Mouse (Mus musculus) c-Kit-negative CD71-positive TER-119-positive erythroid progenitor cells, embryonic 14.5 days (primary cell): ENCODE data around the gene Pdia3.
"Not testable (repeated sequence)": the region's sequence is repeated elsewhere in the genome, so short reads cannot be mapped to it uniquely, and the experiment has no call there.

ENCODE experiments used
- DNase-seq: peaks from one replicate; pipeline ENCODE4 v3.0.0-alpha.2; 2013; ENCODE audit warnings: low read depth, low spot score

Pdia3 gene

GRCm38 (mm10) chr2:121475306-121475705, 61.7 kb downstream of the Pdia3 start:
- DNase-seq: not testable (repeated sequence)

- no peak for DNase-seq
Measured at GRCm38 (mm10) chr2:121477491-121478266, 64.1 kb downstream of the Pdia3 start.

GRCm38 (mm10) chr2:121480498-121480897, 66.9 kb downstream of the Pdia3 start:
- DNase-seq: no peak

- not testable (repeated sequence) for DNase-seq
Measured at GRCm38 (mm10) chr2:121480916-121481315, 67.3 kb downstream of the Pdia3 start.

- no peak for DNase-seq
Measured at GRCm38 (mm10) chr2:121483576-121483975, 70.0 kb downstream of the Pdia3 start.

GRCm38 (mm10) chr2:121484403-121484802, 70.8 kb downstream of the Pdia3 start:
- DNase-seq: not testable (repeated sequence)
